Mouse (Mus musculus) forebrain, postnatal 0 days (tissue): Measurements from ENCODE around the gene Rab34. TPM values are rescaled to one million over a fixed set of nuclear protein-coding genes. Genes with fewer than 3 reads are reported as not detected.
"Not testable (repeated sequence)": the region's sequence is repeated elsewhere in the genome, so short reads cannot be mapped to it uniquely, and the experiment has no call there.

Experiments used
- ATAC-seq: fragments of 200-750 bp; cut with Nextera tagmentation; 2 replicates; pipeline ENCODE4 v1.8.0; 2017; ENCODE audit warnings: mild to moderate bottlenecking, moderate library complexity
- DNase-seq: peaks from one replicate; pipeline ENCODE4 v3.0.0-alpha.2; 2015
- H3K27ac ChIP-seq: fragments of 300-500 bp; sonication (generic); 2 replicates; pipeline ENCODE4 v1.5.1; 2014; ENCODE audit warnings: low read depth, mild to moderate bottlenecking, antibody characterized with exemption, low read length, moderate library complexity, mixed read lengths
- H3K27me3 ChIP-seq: fragments of 300-500 bp; sonication (generic); 2 replicates; pipeline ENCODE4 v1.6.1; 2014; ENCODE audit warnings: mild to moderate bottlenecking, low read length, mixed read lengths; ENCODE audit not compliant: insufficient read depth
- H3K36me3 ChIP-seq: fragments of 300-500 bp; sonication (generic); 2 replicates; pipeline ENCODE4 v1.6.1; 2014; ENCODE audit warnings: mild to moderate bottlenecking, moderate library complexity; ENCODE audit not compliant: insufficient read depth
- H3K4me1 ChIP-seq: fragments of 300-500 bp; sonication (generic); 2 replicates; pipeline ENCODE4 v1.6.1; 2014; ENCODE audit warnings: antibody characterized with exemption; ENCODE audit not compliant: insufficient read depth
- H3K4me2 ChIP-seq: fragments of 300-500 bp; sonication (generic); 2 replicates; pipeline ENCODE4 v1.6.1; 2014; ENCODE audit warnings: low read depth, mild to moderate bottlenecking, moderate library complexity
- H3K4me3 ChIP-seq: fragments of 300-500 bp; sonication (generic); 2 replicates; pipeline ENCODE4 v1.5.1; 2014; ENCODE audit warnings: low read depth, low read length, mixed read lengths
- H3K9ac ChIP-seq: fragments of 300-500 bp; sonication (generic); 2 replicates; pipeline ENCODE4 v1.6.1; 2014; ENCODE audit warnings: mild to moderate bottlenecking
- H3K9me3 ChIP-seq: fragments of 300-500 bp; sonication (generic); 2 replicates; pipeline ENCODE4 v1.6.1; 2016; ENCODE audit warnings: low read length
- CTCF ChIP-seq: sonication (generic); IDR thresholded peaks from 2 replicates; pipeline ENCODE4 v1.5.1; 2016; ENCODE audit warnings: antibody characterized with exemption, control low read depth, low read depth
- WGBS: fragments of 180-500 bp; shearing (Covaris S2); extraction: QIAGEN DNeasy Blood & Tissue Kit; methylation state at CpG from one replicate; pipeline ENCODE4 v1.1.7; 2014; 5-methylcytosine and 5-hydroxymethylcytosine counted together
- polyA plus RNA-seq: library from polyadenylated mRNA; unstranded; fragments of >200 nt; fragmentation: Nextera tagmentation; extraction: Ambion mirVana; gene quantifications from 2 replicates; pipeline ENCODE4 v1.2.1, GENCODE M21; 2015
- total RNA-seq: library from RNA; depleted of rRNA; stranded (reverse); fragments of >200 nt; gene quantifications from 2 replicates; pipeline ENCODE4 v1.2.3, GENCODE M21; 2014

Gene Rab34
- total and polyA plus RNA-seq, 2 experiments from 2014 or later = 55.5 to 76.9 TPM

GRCm38 (mm10) chr11:78180081-78180761, 8.0 kb upstream of the Rab34 start:
- H3K9ac ChIP-seq = no peak overlapping the region
- ATAC-seq (no peak), DNase-seq (no peak)
- no peak for TF ChIP-seq CTCF
- H3K27me3 ChIP-seq = no peaks in the 10 kb centered on the region
- H3K27ac ChIP-seq = no peak overlapping the region
- no peaks in the 10 kb centered on the region for H3K9me3 ChIP-seq
- 76% methylated on average over 6 of the region's 6 CpGs for WGBS
- H3K36me3 ChIP-seq = peaks cover 22% of the 10 kb centered on the region
- H3K4me1 ChIP-seq = peaks cover 21% of the 10 kb centered on the region
- no peak overlapping the region for H3K4me3 ChIP-seq
- no peak overlapping the region for H3K4me2 ChIP-seq

GRCm38 (mm10) chr11:78181830-78182357, 6.3 kb upstream of the Rab34 start:
- H3K9ac ChIP-seq = peak overlapping the region; percentile 91
- H3K36me3 ChIP-seq = peaks cover 22% of the 10 kb centered on the region
- TF ChIP-seq CTCF = no peak
- ATAC-seq = no peak
- no peaks in the 10 kb centered on the region for H3K27me3 ChIP-seq
- peak overlapping the region; percentile 55 for H3K4me2 ChIP-seq
- peaks cover 19% of the 10 kb centered on the region for H3K4me1 ChIP-seq
- H3K4me3 ChIP-seq = peak overlapping the region; percentile 90
- H3K27ac ChIP-seq = no peak overlapping the region
- no peak for DNase-seq
- H3K9me3 ChIP-seq = no peaks in the 10 kb centered on the region
- WGBS = 42% methylated on average over 2 of the region's 2 CpGs

- Histone ChIP-seq H3K9ac (peak overlapping the region; percentile 91), H3K36me3 (peaks cover 22% of the 10 kb centered on the region), H3K4me3 (peak overlapping the region; percentile 90), H3K27ac (no peak overlapping the region; the same call in 1 of the 2 replicates), H3K27me3 (no peaks in the 10 kb centered on the region), H3K4me1 (peaks cover 14% of the 10 kb centered on the region), H3K9me3 (no peaks in the 10 kb centered on the region), H3K4me2 (peak overlapping the region; percentile 55)
- ATAC-seq (no peak), DNase-seq (no peak)
- 11% methylated on average over 7 of the region's 7 CpGs for WGBS
- no peak for TF ChIP-seq CTCF
These were observed 5.8 kb upstream of the Rab34 start for GRCm38 (mm10) chr11:78182450-78182849.

- peak within 1 kb of the TSS; percentile 55 for H3K4me2 ChIP-seq
- peak within 1 kb of the TSS; percentile 98 for H3K27ac ChIP-seq
- H3K9ac ChIP-seq = peak within 1 kb of the TSS; percentile 91
- H3K36me3 ChIP-seq = peaks cover 22% of the 10 kb centered on the region
- peaks cover 13% of the 10 kb centered on the region for H3K4me1 ChIP-seq
- no peaks in the 10 kb centered on the region for H3K27me3 ChIP-seq
- H3K4me3 ChIP-seq = peak within 1 kb of the TSS; percentile 90
- no peaks in the 10 kb centered on the region for H3K9me3 ChIP-seq
- peak; percentile 56 for TF ChIP-seq CTCF
- peak; percentile 94 for DNase-seq
- peak; percentile 97 for ATAC-seq
- under 1% methylated on average over 38 of the region's 38 CpGs for WGBS
These were observed 5.0 kb upstream of the Rab34 start, which contains the start of gene Rpl23a for GRCm38 (mm10) chr11:78182961-78183844. TSS of gene Rpl23a (minus strand) at chr11:78183584.

- Histone ChIP-seq H3K4me3 (peak overlapping the region; percentile 90), H3K9ac (peak overlapping the region; percentile 91), H3K27ac (peak overlapping the region; percentile 47; the same call in 1 of the 2 replicates), H3K36me3 (peaks cover 22% of the 10 kb centered on the region), H3K4me2 (peak overlapping the region; percentile 55), H3K4me1 (peaks cover 13% of the 10 kb centered on the region), H3K9me3 (no peaks in the 10 kb centered on the region), H3K27me3 (no peaks in the 10 kb centered on the region)
- DNase-seq = no peak
- TF ChIP-seq CTCF = no peak
- no peak for ATAC-seq
- WGBS = 59% methylated on average over 10 of the region's 10 CpGs
These were observed 4.2 kb upstream of the Rab34 start for GRCm38 (mm10) chr11:78183884-78184514.

- not testable (repeated sequence) for ATAC-seq, DNase-seq, H3K27me3 ChIP-seq, H3K9ac ChIP-seq, H3K4me2 ChIP-seq, H3K27ac ChIP-seq, H3K4me3 ChIP-seq, H3K9me3 ChIP-seq
- Histone ChIP-seq H3K36me3 (peaks cover 18% of the 10 kb centered on the region), H3K4me1 (peaks cover 17% of the 10 kb centered on the region)
- 91% methylated on average over 6 of the region's 6 CpGs for WGBS
These were observed 3.5 kb upstream of the Rab34 start for GRCm38 (mm10) chr11:78184702-78185101.
